Mouse (Mus musculus) liver, adult 2 months (tissue): ENCODE results near the gene Atp10b. TPM values are rescaled to one million over a fixed set of nuclear protein-coding genes. Genes with fewer than 3 reads are reported as not detected.

Experiments
- DNase-seq: peaks from one replicate; pipeline ENCODE4 v3.0.0-alpha.2; 2011; ENCODE audit warnings: low read depth, low spot score; ENCODE audit errors: extremely low read depth
- H3K27ac ChIP-seq: fragments of 200-500 bp; replicated peaks from 2 replicates; pipeline ENCODE4 v1.5.1; 2012; ENCODE audit warnings: low read depth, mild to moderate bottlenecking, control low read depth, inconsistent platforms, low read length; ENCODE audit not compliant: insufficient read depth
- H3K27me3 ChIP-seq: fragments of 200-500 bp; 2 replicates; pipeline ENCODE4 v1.6.1; 2012; ENCODE audit warnings: mild to moderate bottlenecking, moderate library complexity, low read length, inconsistent platforms; ENCODE audit not compliant: control insufficient read depth, insufficient read depth
- H3K36me3 ChIP-seq: fragments of 200-500 bp; 2 replicates; pipeline ENCODE4 v1.6.1; 2012; ENCODE audit warnings: low read length, inconsistent platforms; ENCODE audit not compliant: control insufficient read depth, insufficient read depth
- H3K4me1 ChIP-seq: fragments of 200-500 bp; 2 replicates; pipeline ENCODE4 v1.6.1; 2011; ENCODE audit warnings: low read length; ENCODE audit not compliant: control insufficient read depth, insufficient read depth
- H3K4me3 ChIP-seq: fragments of 200-500 bp; 2 replicates; pipeline ENCODE4 v1.5.1; 2011; ENCODE audit warnings: low read depth, mild to moderate bottlenecking, control low read depth, low read length, moderate library complexity; ENCODE audit not compliant: insufficient read depth
- H3K79me2 ChIP-seq: fragments of 200-500 bp; 2 replicates; pipeline ENCODE4 v1.6.1; 2012; ENCODE audit warnings: inconsistent platforms, mild to moderate bottlenecking, low read length, moderate library complexity; ENCODE audit not compliant: control insufficient read depth, insufficient read depth
- H3K9ac ChIP-seq: fragments of 200-500 bp; 2 replicates; pipeline ENCODE4 v1.6.1; 2012; ENCODE audit warnings: low read depth, mild to moderate bottlenecking, control low read depth, inconsistent platforms, low read length
- CTCF ChIP-seq: fragments of 200-500 bp; IDR thresholded peaks from 2 replicates; pipeline ENCODE4 v1.5.1; 2011; ENCODE audit warnings: low read depth, low read length, control low read depth
- POLR2A ChIP-seq: fragments of 200-500 bp; IDR thresholded peaks from 2 replicates; pipeline ENCODE4 v1.6.1; 2011; ENCODE audit warnings: low read length, control low read depth; ENCODE audit not compliant: insufficient read depth; ENCODE audit errors: extremely low read depth
- WGBS: fragments of 180-500 bp; shearing (Covaris S2); methylation state at CpG from one replicate; pipeline ENCODE4 v1.1.7; 2018; 5-methylcytosine and 5-hydroxymethylcytosine counted together
- polyA plus RNA-seq: library from polyadenylated mRNA; depleted of rRNA; stranded (reverse); fragments of >200 nt; gene quantifications from 2 replicates; pipeline ENCODE4 v1.2.3, GENCODE M21; 2012
- total RNA-seq: library from RNA; depleted of rRNA; stranded (reverse); fragments of >200 nt; gene quantifications from 2 replicates; pipeline ENCODE4 v1.2.3, GENCODE M21; 2014

Gene Atp10b
- total and polyA plus RNA-seq, 2 experiments, result not detected

DNA sequence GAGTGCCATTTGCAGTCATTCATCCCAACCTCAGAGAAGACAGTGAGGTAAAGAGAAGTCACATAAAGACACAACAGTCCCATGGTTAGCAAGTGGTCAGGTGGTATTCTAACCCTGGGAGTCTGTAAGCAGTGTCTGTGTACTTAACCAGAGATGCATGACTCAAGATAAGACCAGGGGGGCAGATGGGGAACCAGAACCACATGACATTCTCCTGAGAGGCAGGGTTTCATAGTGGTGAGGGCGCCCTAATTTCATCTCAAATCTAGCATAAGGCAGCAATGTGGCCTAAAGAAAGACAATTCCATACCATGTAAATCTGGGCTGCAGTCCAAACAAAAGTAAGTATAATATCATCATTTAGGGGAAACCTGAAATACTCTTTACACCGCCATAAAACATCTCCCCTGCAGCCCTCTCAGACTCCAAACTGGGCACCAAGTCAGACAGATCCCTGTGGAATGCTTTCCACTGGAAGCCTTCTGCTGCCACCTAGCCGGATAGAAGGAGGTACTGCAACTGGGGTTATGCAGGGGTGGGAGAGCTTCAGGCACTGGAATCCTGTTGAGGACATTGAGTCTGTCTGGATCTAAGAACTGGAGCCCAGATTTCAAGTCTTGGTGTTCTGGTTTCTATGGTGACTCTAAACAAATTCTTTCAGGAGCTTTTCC is 114.0 kb downstream of the Atp10b start:
- no peaks in the 10 kb centered on the region for H3K36me3 ChIP-seq
- 46% methylated on average over 3 of the region's 3 CpGs for WGBS
- H3K4me1 ChIP-seq, result no peaks in the 10 kb centered on the region
- no peaks in the 10 kb centered on the region for H3K27me3 ChIP-seq
- peak; percentile 26 for DNase-seq
- no peak overlapping the region for H3K4me3 ChIP-seq
- no peak overlapping the region for H3K27ac ChIP-seq
- peak; percentile 90 for TF ChIP-seq CTCF
- TF ChIP-seq POLR2A, result no peak
- H3K9ac ChIP-seq, result no peak overlapping the region
- H3K79me2 ChIP-seq, result no peaks in the 10 kb centered on the region

- H3K36me3 ChIP-seq, result no peaks in the 10 kb centered on the region
- no peaks in the 10 kb centered on the region for H3K79me2 ChIP-seq
- no peak overlapping the region for H3K9ac ChIP-seq
- H3K4me3 ChIP-seq, result no peak overlapping the region
- no peak overlapping the region for H3K27ac ChIP-seq
- TF ChIP-seq POLR2A (no peak), CTCF (no peak)
- 70% methylated on average over 3 of the region's 3 CpGs for WGBS
- no peaks in the 10 kb centered on the region for H3K4me1 ChIP-seq
- no peak for DNase-seq
- H3K27me3 ChIP-seq, result no peaks in the 10 kb centered on the region
These were observed 117.8 kb downstream of the Atp10b start for GRCm38 (mm10) chr11:43267505-43267904.

- WGBS, result 92% methylated on average over 6 of the region's 6 CpGs
- Histone ChIP-seq H3K9ac (no peak overlapping the region), H3K79me2 (no peaks in the 10 kb centered on the region), H3K27me3 (no peaks in the 10 kb centered on the region), H3K4me1 (no peaks in the 10 kb centered on the region), H3K36me3 (no peaks in the 10 kb centered on the region), H3K4me3 (no peak overlapping the region), H3K27ac (no peak overlapping the region)
- TF ChIP-seq POLR2A, result no peak
- DNase-seq, result no peak
These were observed 120.0 kb downstream of the Atp10b start for GRCm38 (mm10) chr11:43269503-43270255.

DNA sequence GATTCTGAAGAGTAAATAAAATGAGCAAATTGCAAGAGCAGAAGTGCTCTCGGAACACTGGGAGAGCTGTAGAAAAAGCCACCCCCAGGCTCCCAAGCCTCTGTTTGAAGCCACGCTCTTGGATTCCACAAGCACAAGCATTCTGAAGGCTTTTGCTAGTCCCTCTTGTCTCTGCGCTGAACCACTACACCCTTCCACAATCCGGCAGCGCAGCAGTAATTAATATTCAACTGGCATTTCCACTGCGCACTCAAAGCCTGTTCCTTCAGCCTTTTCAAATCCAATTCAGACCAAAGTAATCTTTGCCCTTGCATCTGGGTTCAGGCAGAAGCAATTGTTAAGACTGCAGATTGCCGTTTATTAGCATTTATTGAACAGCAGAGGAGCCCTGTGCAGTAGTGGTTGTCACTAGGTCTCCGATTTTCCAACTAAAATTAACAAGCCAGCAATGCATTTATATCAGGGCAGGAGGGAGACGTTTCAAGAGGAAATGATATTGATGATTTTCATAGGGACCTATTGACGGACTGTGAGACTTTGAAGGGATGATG is 120.7 kb downstream of the Atp10b start:
- Histone ChIP-seq H3K27me3 (no peaks in the 10 kb centered on the region), H3K36me3 (no peaks in the 10 kb centered on the region), H3K9ac (no peak overlapping the region), H3K79me2 (no peaks in the 10 kb centered on the region), H3K4me1 (no peaks in the 10 kb centered on the region), H3K27ac (no peak overlapping the region), H3K4me3 (no peak overlapping the region)
- no peak for TF ChIP-seq CTCF
- no peak for TF ChIP-seq POLR2A
- no peak for DNase-seq
- 87% methylated on average over 10 of the region's 10 CpGs for WGBS

GRCm38 (mm10) chr11:43273896-43274295 is 124.2 kb downstream of the Atp10b start:
- H3K27ac ChIP-seq, result no peak overlapping the region
- H3K36me3 ChIP-seq, result no peaks in the 10 kb centered on the region
- H3K79me2 ChIP-seq, result no peaks in the 10 kb centered on the region
- no peaks in the 10 kb centered on the region for H3K27me3 ChIP-seq
- no peak for DNase-seq
- no peak overlapping the region for H3K4me3 ChIP-seq
- TF ChIP-seq POLR2A, result no peak
- TF ChIP-seq CTCF, result no peak
- no peak overlapping the region for H3K9ac ChIP-seq
- H3K4me1 ChIP-seq, result no peaks in the 10 kb centered on the region

DNA sequence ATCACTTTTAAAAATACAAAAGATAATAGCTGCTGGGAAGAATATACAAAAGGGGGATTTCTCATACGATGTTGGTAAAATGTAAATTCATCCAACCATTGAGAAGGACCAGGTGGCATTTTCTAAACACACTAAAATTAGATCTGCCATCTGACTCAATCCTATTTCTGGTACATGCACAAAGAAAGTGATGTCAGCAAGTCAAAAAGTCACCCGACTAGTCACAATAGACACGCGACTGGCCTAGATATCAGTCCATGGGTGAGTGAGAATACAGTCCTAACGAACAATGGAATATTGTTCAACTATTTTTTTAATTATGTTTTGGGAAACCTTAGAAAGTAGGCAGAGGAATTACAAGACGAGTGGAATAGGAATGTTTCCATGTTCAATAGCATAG is 147.9 kb downstream of the Atp10b start:
- 82% methylated on average over 6 of the region's 6 CpGs for WGBS
- no peak for DNase-seq
- no peak overlapping the region for H3K27ac ChIP-seq
- H3K9ac ChIP-seq, result no peak overlapping the region
- no peaks in the 10 kb centered on the region for H3K4me1 ChIP-seq
- TF ChIP-seq CTCF (no peak), POLR2A (no peak)
- H3K27me3 ChIP-seq, result no peaks in the 10 kb centered on the region
- H3K36me3 ChIP-seq, result no peaks in the 10 kb centered on the region
- no peaks in the 10 kb centered on the region for H3K79me2 ChIP-seq
- no peak overlapping the region for H3K4me3 ChIP-seq
